Mouse (Mus musculus) lung, adult 2 months (tissue): ENCODE data around the gene Sart3. TPM values are rescaled to one million over a fixed set of nuclear protein-coding genes. Genes with fewer than 3 reads are reported as not detected.

Experiments used
- DNase-seq: peaks from one replicate; pipeline ENCODE4 v3.0.0; 2022
- H3K4me1 ChIP-seq: fragments of 200-500 bp; 2 replicates; pipeline ENCODE4 v1.6.1; 2011; ENCODE audit warnings: low read length; ENCODE audit not compliant: control insufficient read depth, insufficient read depth
- H3K4me3 ChIP-seq: fragments of 200-500 bp; replicated peaks from 2 replicates; pipeline ENCODE3; 2011; ENCODE audit warnings: low read depth, mild to moderate bottlenecking, control low read depth, low read length; ENCODE audit errors: extremely low read depth
- CTCF ChIP-seq: fragments of 200-500 bp; IDR thresholded peaks from 2 replicates; pipeline ENCODE4 v1.5.1; 2011; ENCODE audit warnings: mild to moderate bottlenecking, low read length, control low read depth; ENCODE audit not compliant: insufficient read depth
- POLR2A ChIP-seq: fragments of 200-500 bp; IDR thresholded peaks from 2 replicates; pipeline ENCODE4 v1.6.1; 2011; ENCODE audit warnings: low read depth, mild to moderate bottlenecking, control low read depth, low read length, borderline replicate concordance; ENCODE audit errors: extremely low read depth
- WGBS: fragments of 180-500 bp; shearing (Covaris S2); methylation state at CpG from one replicate; pipeline ENCODE4 v1.1.7; 2018; 5-methylcytosine and 5-hydroxymethylcytosine counted together
- polyA plus RNA-seq: library from polyadenylated mRNA; depleted of rRNA; stranded (reverse); fragments of >200 nt; gene quantifications from 2 replicates; pipeline ENCODE4 v1.2.3, GENCODE M21; 2012

Sart3 gene
- polyA plus RNA-seq, 1 experiment: 24.2 TPM

GRCm38 (mm10) chr5:113771213-113772162, 822 bp downstream of the Sart3 start:
- TF ChIP-seq POLR2A (peak; percentile 69), CTCF (no peak)
- DNase-seq: peak; percentile 88
- WGBS: under 1% methylated on average over 97 of the region's 97 CpGs
- H3K4me3 ChIP-seq: peak overlapping the region; percentile 72
- no peaks in the 10 kb centered on the region for H3K4me1 ChIP-seq

- H3K4me1 ChIP-seq: no peaks in the 10 kb centered on the region
- 90% methylated on average over 8 of the region's 8 CpGs for WGBS
- no peak overlapping the region for H3K4me3 ChIP-seq
- no peak for TF ChIP-seq CTCF
- TF ChIP-seq POLR2A: no peak
- no peak for DNase-seq
These were observed 3.5 kb downstream of the Sart3 start for GRCm38 (mm10) chr5:113768806-113769205.

- H3K4me3 ChIP-seq: no peak overlapping the region
- 73% methylated on average over 13 of the region's 13 CpGs for WGBS
- no peak for DNase-seq
- no peaks in the 10 kb centered on the region for H3K4me1 ChIP-seq
- TF ChIP-seq CTCF: no peak
- TF ChIP-seq POLR2A: no peak
These were observed 6.4 kb downstream of the Sart3 start for GRCm38 (mm10) chr5:113765641-113766526.

GRCm38 (mm10) chr5:113764426-113764825, 7.9 kb downstream of the Sart3 start:
- no peak overlapping the region for H3K4me3 ChIP-seq
- H3K4me1 ChIP-seq: no peaks in the 10 kb centered on the region
- 85% methylated on average over 7 of the region's 7 CpGs for WGBS
- no peak for DNase-seq
- TF ChIP-seq CTCF (no peak), POLR2A (no peak)

GRCm38 (mm10) chr5:113761585-113761984, 10.7 kb downstream of the Sart3 start:
- TF ChIP-seq CTCF: no peak
- TF ChIP-seq POLR2A: no peak
- 90% methylated on average over 2 of the region's 2 CpGs for WGBS
- no peak for DNase-seq
- H3K4me1 ChIP-seq: no peaks in the 10 kb centered on the region
- no peak overlapping the region for H3K4me3 ChIP-seq

- H3K4me3 ChIP-seq: no peak overlapping the region
- DNase-seq: no peak
- no peaks in the 10 kb centered on the region for H3K4me1 ChIP-seq
- 73% methylated on average over 15 of the region's 15 CpGs for WGBS
- no peak for TF ChIP-seq POLR2A
- no peak for TF ChIP-seq CTCF
These were observed 16.8 kb downstream of the Sart3 start for GRCm38 (mm10) chr5:113755347-113756030.

GRCm38 (mm10) chr5:113751521-113752157, 20.7 kb downstream of the Sart3 start:
- Histone ChIP-seq H3K4me1 (no peaks in the 10 kb centered on the region), H3K4me3 (no peak overlapping the region)
- no peak for TF ChIP-seq CTCF
- no peak for TF ChIP-seq POLR2A
- WGBS: 81% methylated on average over 9 of the region's 9 CpGs
- DNase-seq: no peak

GRCm38 (mm10) chr5:113748556-113749331, 23.6 kb downstream of the Sart3 start:
- 94% methylated on average over 13 of the region's 13 CpGs for WGBS

More at GRCm38 (mm10) chr5:113748556-113749331, 23.6 kb downstream of the Sart3 start:
- no peak for TF ChIP-seq CTCF
- TF ChIP-seq POLR2A: no peak
- no peak overlapping the region for H3K4me3 ChIP-seq
- H3K4me1 ChIP-seq: no peaks in the 10 kb centered on the region
- no peak for DNase-seq
